Mouse (Mus musculus): ENCODE measurements around the gene Nr2c1. TPM values are rescaled to one million over a fixed set of nuclear protein-coding genes. Genes with fewer than 3 reads are reported as not detected.

Gene Nr2c1
- polyA plus RNA-seq, 1 experiment = 5.2 TPM

DNA sequence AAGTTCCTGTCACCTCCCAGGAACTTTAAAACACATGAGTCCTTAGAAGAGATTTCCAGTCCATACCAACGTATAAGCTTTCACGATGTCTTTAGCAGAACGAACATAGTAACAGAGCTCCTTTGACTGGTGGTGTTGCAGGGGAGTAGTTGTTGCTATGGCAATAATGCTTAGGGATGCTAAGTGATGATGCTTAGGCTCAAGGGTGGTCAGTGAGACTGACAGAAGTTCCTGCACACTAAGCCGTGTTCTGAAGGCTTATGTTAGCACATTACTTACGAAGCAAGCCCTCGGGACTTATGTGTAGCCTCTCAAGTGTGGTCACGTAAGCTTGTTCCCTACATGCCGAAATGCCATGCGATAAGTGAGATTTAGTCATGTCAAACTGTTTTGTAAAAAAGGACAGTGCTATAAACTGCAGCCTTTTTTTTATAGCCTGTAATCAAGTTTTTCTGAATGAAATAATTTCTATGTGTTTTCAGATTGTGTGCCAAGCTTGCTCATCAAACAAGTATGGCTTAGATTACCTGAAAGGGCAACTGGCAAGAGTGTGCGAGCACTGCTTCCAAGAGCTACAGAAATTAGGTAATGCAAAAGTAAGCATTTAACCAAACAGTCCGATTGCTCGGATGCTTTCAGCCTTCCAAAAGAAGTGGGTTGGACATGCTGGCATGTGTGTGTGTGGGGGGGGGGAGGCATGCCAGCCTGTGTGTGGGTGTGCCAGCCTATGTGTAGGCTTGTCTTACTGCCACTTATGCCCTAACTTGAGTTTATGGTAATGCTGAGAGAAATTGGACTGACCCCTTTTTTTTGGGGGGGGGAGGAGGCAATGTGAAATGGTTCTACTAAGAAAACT is 13.1 kb upstream of the Nr2c1 start:
- H3K4me1 ChIP-seq (ENCODE audit: control insufficient read depth, insufficient read depth, low read length) = no peaks in the 10 kb centered on the region
- H3K4me3 ChIP-seq (replicated peaks; ENCODE audit: extremely low read depth, low read depth, low read length) = no peak overlapping the region
- TF ChIP-seq CTCF (IDR thresholded peaks at IDR 0.05; ENCODE audit: insufficient read depth, low read length) = no peak
- TF ChIP-seq POLR2A (IDR thresholded peaks at IDR 0.05; ENCODE audit: borderline replicate concordance, extremely low read depth, low read depth, low read length) = no peak
- no peak for DNase-seq
- 86% methylated on average over 12 of the region's 12 CpGs for WGBS

DNA sequence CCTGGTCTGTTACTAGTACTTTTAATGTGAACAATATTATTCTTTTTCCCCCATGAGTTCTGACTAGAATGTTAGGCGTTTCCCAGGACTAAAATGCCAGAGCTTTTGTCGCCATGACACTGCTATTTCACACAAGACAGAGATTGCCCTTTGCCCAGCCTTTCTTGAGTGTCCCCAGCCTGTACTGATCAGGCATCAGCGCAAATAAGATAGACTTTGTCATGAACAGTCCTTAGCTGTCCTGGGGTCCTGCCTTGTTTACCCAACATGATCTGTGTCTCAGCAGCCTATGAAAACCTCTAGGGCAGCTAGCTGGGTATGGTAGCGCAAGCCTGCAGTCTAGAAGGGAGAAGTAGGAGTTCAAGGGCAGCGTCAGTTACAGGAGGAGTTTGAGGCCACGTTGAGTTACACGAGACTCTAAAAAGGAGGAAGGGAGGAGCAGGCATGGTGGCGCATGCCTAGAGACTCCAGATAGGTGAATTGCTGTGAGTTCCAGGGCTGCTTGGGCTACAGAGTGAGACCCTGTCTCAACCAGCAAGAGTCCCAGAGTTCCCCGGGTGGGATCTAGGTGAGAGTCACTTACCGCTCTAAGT is 8.8 kb upstream of the Nr2c1 start:
- DNase-seq = no peak
- TF ChIP-seq POLR2A (IDR thresholded peaks at IDR 0.05; ENCODE audit: borderline replicate concordance, extremely low read depth, low read depth, low read length) (no peak), CTCF (IDR thresholded peaks at IDR 0.05; ENCODE audit: insufficient read depth, low read length) (no peak)
- WGBS = 85% methylated on average over 10 of the region's 10 CpGs
- H3K4me3 ChIP-seq (replicated peaks; ENCODE audit: extremely low read depth, low read depth, low read length) = no peak overlapping the region
- no peaks in the 10 kb centered on the region for H3K4me1 ChIP-seq (ENCODE audit: control insufficient read depth, insufficient read depth, low read length)

DNA sequence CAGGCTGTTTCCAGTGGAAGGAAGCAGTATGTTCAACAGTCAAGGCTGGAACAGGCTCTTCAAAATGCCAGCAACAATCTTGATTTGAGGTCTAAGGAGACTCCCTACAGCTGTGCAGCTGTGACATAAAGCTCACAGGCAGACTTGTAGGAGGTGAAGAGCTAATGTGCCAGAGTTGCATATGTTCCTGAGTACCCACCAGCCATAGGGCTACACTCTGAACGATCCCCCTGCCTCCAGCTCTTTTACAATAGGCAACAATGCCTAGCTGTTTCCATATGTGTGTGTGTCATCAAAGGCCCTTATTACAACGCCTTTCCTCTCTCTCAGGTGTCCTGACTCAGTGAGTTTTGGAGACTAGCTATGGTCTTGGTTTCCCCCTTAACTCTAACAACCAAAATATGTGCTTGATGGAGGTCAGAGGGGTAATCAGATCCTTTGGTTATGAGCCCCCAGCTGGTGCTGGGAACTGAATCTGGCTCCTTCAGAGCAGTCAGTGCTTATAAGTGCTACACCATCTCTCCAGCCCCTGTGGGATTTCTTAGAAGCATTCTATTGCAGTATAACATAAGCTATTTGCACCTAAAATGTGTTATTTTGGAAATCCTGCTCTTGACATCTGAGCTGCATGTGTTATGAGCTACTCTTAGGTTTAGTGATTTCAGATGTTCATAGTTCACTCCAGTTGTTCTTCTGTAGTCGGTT is 7.4 kb upstream of the Nr2c1 start:
- no peak for DNase-seq
- H3K4me1 ChIP-seq (ENCODE audit: control insufficient read depth, insufficient read depth, low read length) = no peaks in the 10 kb centered on the region
- WGBS = 88% methylated on average over 3 of the region's 3 CpGs
- H3K4me3 ChIP-seq (replicated peaks; ENCODE audit: extremely low read depth, low read depth, low read length) = no peak overlapping the region
- no peak for TF ChIP-seq CTCF (IDR thresholded peaks at IDR 0.05; ENCODE audit: insufficient read depth, low read length)
- TF ChIP-seq POLR2A (IDR thresholded peaks at IDR 0.05; ENCODE audit: borderline replicate concordance, extremely low read depth, low read depth, low read length) = no peak

DNA sequence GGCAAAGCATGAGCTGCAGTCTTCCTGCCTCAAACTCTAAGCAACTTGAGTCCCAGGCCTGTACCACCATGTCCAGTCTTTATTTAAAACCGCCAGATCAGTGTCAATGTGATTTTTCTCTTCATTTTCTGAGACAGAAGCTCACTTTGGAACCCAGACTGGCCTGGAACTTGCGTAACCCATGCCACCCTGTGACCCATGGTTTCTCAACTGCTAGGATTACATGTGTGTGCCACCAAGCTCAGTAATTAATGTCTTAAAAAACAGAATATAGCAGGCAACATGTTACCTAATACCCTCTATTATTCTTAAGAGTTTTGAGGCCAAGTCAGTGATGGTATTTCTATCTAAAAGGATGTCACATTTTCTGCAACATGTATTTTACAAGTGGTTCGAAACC is 5.4 kb upstream of the Nr2c1 start:
- no peak for DNase-seq
- Histone ChIP-seq H3K4me1 (ENCODE audit: control insufficient read depth, insufficient read depth, low read length) (peaks cover 3% of the 10 kb centered on the region; the same call in 1 of the 2 replicates), H3K4me3 (replicated peaks; ENCODE audit: extremely low read depth, low read depth, low read length) (no peak overlapping the region)
- 89% methylated on average over 3 of the region's 3 CpGs for WGBS
- TF ChIP-seq CTCF (IDR thresholded peaks at IDR 0.05; ENCODE audit: insufficient read depth, low read length) (no peak), POLR2A (IDR thresholded peaks at IDR 0.05; ENCODE audit: borderline replicate concordance, extremely low read depth, low read depth, low read length) (no peak)

DNA sequence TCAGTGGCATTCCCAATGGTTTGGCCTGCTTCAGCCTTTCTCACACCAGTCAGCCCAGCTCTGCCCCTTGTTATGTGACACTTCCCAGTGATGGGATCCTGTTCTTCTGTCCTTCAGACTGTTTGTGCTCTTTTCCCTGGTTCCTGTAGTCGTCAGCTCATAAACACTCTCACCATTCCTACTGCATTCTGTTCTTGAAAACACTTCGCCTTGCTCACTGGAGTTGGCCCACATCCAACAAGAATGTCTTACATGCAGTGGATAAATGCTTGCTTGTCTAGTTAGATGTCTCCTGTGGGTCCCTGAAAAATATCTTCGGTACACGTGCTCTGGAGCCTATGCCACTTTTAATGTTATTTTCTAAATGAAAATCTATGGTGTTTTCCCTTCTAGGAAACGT is 3.2 kb upstream of the Nr2c1 start:
- WGBS = 51% methylated on average over 5 of the region's 5 CpGs
- H3K4me3 ChIP-seq (replicated peaks; ENCODE audit: extremely low read depth, low read depth, low read length) = no peak overlapping the region
- DNase-seq = no peak
- peaks cover 12% of the 10 kb centered on the region for H3K4me1 ChIP-seq (ENCODE audit: control insufficient read depth, insufficient read depth, low read length)
- TF ChIP-seq CTCF (IDR thresholded peaks at IDR 0.05; ENCODE audit: insufficient read depth, low read length) = no peak
- TF ChIP-seq POLR2A (IDR thresholded peaks at IDR 0.05; ENCODE audit: borderline replicate concordance, extremely low read depth, low read depth, low read length) = no peak

DNA sequence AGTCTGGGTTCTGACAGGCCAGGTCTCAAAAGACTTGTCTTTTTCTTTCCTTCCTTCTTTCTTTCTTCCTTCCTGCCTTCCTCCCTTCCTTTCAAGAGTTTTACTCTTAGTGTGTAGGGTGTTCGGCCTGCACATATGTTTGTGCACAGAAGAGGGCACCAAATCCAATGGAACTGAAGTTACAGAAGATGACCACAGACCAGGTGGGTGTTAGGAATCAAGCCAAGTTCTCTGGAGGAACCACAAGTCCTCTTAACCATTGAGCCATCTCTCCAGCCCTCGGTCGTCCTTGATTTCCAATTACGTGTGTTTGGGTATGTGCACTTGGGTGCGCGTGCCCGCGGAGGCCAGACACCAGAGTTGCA is 450 bp upstream of the Nr2c1 start:
- DNase-seq = no peak
- TF ChIP-seq CTCF (IDR thresholded peaks at IDR 0.05; ENCODE audit: insufficient read depth, low read length) (no peak), POLR2A (IDR thresholded peaks at IDR 0.05; ENCODE audit: borderline replicate concordance, extremely low read depth, low read depth, low read length) (no peak)
- WGBS = 4% methylated on average over 8 of the region's 8 CpGs
- peaks cover 15% of the 10 kb centered on the region for H3K4me1 ChIP-seq (ENCODE audit: control insufficient read depth, insufficient read depth, low read length)
- peak overlapping the region; percentile 87 for H3K4me3 ChIP-seq (replicated peaks; ENCODE audit: extremely low read depth, low read depth, low read length)

DNA sequence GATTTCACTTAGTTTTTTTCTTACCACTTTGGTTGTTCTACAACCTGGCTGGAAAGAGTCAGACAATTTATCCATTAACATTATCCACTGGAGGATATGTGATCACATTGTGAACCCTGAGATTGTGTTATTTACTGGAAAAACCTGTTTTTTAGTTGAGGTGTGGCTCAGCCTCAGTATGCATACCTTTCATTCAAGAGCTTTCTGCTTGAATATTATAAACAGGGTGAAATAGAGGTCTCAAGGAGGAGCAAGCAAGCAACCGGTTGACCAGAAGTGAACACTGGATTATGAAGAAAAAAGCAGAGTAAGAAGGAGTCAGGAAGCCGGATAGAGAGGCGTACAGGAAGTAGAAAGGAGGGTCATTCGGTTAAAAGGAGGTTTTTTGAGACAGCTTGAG is 3.7 kb downstream of the Nr2c1 start:
- 43% methylated on average over 4 of the region's 4 CpGs for WGBS
- peaks cover 15% of the 10 kb centered on the region for H3K4me1 ChIP-seq (ENCODE audit: control insufficient read depth, insufficient read depth, low read length)
- H3K4me3 ChIP-seq (replicated peaks; ENCODE audit: extremely low read depth, low read depth, low read length) = no peak overlapping the region
- TF ChIP-seq POLR2A (IDR thresholded peaks at IDR 0.05; ENCODE audit: borderline replicate concordance, extremely low read depth, low read depth, low read length) (no peak), CTCF (IDR thresholded peaks at IDR 0.05; ENCODE audit: insufficient read depth, low read length) (no peak)
- no peak for DNase-seq

DNA sequence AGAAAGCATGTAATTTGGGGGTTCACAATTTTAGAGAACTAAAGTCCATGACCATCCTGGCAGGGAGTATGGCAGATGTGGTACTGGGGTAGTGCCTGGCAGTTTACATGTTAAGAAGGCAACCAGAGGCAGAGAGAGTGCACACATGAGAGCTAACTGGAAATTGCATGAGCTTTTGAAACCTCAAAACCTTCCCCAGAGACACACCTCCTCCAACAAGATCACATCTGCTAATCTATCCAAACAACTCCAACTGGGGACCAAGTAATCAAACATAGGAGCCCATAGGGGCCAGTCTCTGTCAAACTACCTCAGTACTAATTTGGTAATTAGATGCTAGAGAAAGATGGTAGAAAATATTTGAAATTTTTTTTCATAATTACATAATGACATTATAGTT is 6.0 kb downstream of the Nr2c1 start:
- H3K4me1 ChIP-seq (ENCODE audit: control insufficient read depth, insufficient read depth, low read length) = peaks cover 9% of the 10 kb centered on the region
- no peak for DNase-seq
- no peak overlapping the region for H3K4me3 ChIP-seq (replicated peaks; ENCODE audit: extremely low read depth, low read depth, low read length)
- TF ChIP-seq POLR2A (IDR thresholded peaks at IDR 0.05; ENCODE audit: borderline replicate concordance, extremely low read depth, low read depth, low read length) = no peak
- no peak for TF ChIP-seq CTCF (IDR thresholded peaks at IDR 0.05; ENCODE audit: insufficient read depth, low read length)

DNA sequence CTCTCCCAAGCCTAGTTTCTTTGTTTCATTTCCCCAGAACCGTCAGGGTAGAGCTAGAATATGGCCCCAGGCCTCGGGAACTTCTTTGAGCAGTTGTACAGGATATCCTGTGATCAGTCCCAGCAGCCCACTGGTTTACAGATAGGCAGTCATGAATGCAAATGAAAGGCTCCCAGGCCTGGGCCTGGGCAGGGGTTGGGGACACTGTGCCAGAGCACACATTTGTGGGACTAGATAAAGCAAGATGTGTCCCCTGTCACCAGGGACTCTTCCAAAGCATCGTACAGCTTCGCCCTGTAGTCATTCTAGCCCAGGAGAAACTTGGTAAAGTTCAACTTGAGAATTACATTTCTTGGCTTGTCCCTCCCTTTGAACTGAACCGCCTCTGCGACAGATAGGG is 11.1 kb downstream of the Nr2c1 start:
- no peak overlapping the region for H3K4me3 ChIP-seq (replicated peaks; ENCODE audit: extremely low read depth, low read depth, low read length)
- 83% methylated on average over 6 of the region's 6 CpGs for WGBS
- DNase-seq = no peak
- no peaks in the 10 kb centered on the region for H3K4me1 ChIP-seq (ENCODE audit: control insufficient read depth, insufficient read depth, low read length)
- no peak for TF ChIP-seq CTCF (IDR thresholded peaks at IDR 0.05; ENCODE audit: insufficient read depth, low read length)
- TF ChIP-seq POLR2A (IDR thresholded peaks at IDR 0.05; ENCODE audit: borderline replicate concordance, extremely low read depth, low read depth, low read length) = no peak

Measured in lung, adult 2 months (tissue).